Mouse (Mus musculus) testis, adult 2 months (tissue): ENCODE data around the gene Phkb.

Experiments
- CTCF ChIP-seq: fragments of 200-500 bp; IDR thresholded peaks from 2 replicates; pipeline ENCODE4 v1.5.1; 2012; ENCODE audit warnings: low read depth, mild to moderate bottlenecking, inconsistent platforms, low read length, moderate library complexity; ENCODE audit not compliant: control insufficient read depth, insufficient read depth, insufficient replicate concordance
- POLR2A ChIP-seq: fragments of 200-500 bp; IDR thresholded peaks from 2 replicates; pipeline ENCODE4 v1.6.1; 2012; ENCODE audit warnings: low read depth, mild to moderate bottlenecking, inconsistent platforms, low read length, moderate library complexity; ENCODE audit not compliant: control insufficient read depth

DNA sequence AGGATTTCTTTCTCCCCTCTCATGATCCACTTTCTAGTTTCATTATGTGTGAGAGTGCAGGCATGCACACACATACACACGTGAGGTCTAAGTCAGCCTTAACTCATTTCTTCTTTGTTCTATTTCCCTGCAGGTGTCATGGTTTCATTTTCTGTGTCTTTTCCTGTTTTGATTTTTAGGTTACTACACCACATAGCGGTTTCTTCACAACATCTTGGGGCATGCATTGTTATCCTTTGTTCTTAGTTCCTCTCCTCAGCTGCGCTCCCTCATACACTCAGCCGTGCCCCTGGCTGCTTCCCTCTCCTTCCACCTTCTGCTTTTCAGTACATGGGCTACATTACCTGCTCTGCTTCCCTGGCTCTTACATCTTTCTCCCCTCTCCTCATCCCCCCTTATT lies 211.2 kb downstream of the Phkb start:
- TF ChIP-seq CTCF (no peak), POLR2A (no peak)
